Mouse (Mus musculus): ENCODE measurements around the gene Nav2. TPM values are rescaled to one million over a fixed set of nuclear protein-coding genes. Genes with fewer than 3 reads are reported as not detected.

Nav2 gene
- total and polyA plus RNA-seq, 3 experiments, result under 0.01 TPM; not detected in 2

- Histone ChIP-seq H3K4me2 (ENCODE audit: insufficient read depth, low read depth, poor library complexity, severe bottlenecking) (no peak overlapping the region), H3K27me3 (replicated peaks) (peaks cover 58% of the 10 kb centered on the region), H3K79me2 (replicated peaks; ENCODE audit: control insufficient read depth, extremely low read depth, insufficient read depth, poor library complexity, severe bottlenecking) (no peaks in the 10 kb centered on the region), H3K4me1 (ENCODE audit: control insufficient read depth in 1 of 2, insufficient read depth in 2 of 2) (peaks cover 2% of the 10 kb centered on the region in 2 experiments; a peak in 2 of 4 replicates), H3K27ac (ENCODE audit: insufficient read depth, low read depth) (no peak overlapping the region), H3K4me3 (replicated peaks in 1 of 3; ENCODE audit: low read depth in 2 of 3, low read length in 2 of 3, poor library complexity in 1 of 3) (no peak overlapping the region), H3K9me3 (replicated peaks; ENCODE audit: low read length) (peaks cover 14% of the 10 kb centered on the region), H3K9ac (ENCODE audit: insufficient read depth, low read depth) (no peak overlapping the region), H3K36me3 (replicated peaks in 1 of 2; ENCODE audit: control insufficient read depth in 1 of 2, insufficient read depth in 1 of 2, low read length in 1 of 2) (no peaks in the 10 kb centered on the region)
- in situ Hi-C loops (cut with MboI; ENCODE audit: low pct_ligation_motif_present, low pct_unique_long_range_greater_than_20kb, low sequenced_read_pairs) (loop anchor here (25.0 kb wide), 1 partner anchor 488 kb away; no protein-coding TSS in a partner anchor), dilution Hi-C loops (cut with MboI; ENCODE audit: extremely low pct_ligation_motif_present, extremely low pct_unique_long_range_greater_than_20kb, low sequenced_read_pairs) (no loop called here)
- no peak for DNase-seq (ENCODE audit: extremely low read depth)
- TF ChIP-seq TCF12 (IDR thresholded peaks at IDR 0.05; ENCODE audit: low read depth, low read length) (no peak), RAD21 (IDR thresholded peaks at IDR 0.05; ENCODE audit: low read depth, low read length) (no peak), MXI1 (IDR thresholded peaks at IDR 0.05; ENCODE audit: low read depth, low read length) (no peak), TBP (conservative IDR thresholded peaks at IDR 0.05; ENCODE audit: low read depth, low read length) (no peak), POLR2AphosphoS2 (IDR thresholded peaks at IDR 0.05; ENCODE audit: low read depth, low read length) (no peak), SIN3A (IDR thresholded peaks at IDR 0.05; ENCODE audit: low read length) (no peak)
Measured at GRCm38 (mm10) chr7:49250581-49251307, 342.2 kb downstream of the Nav2 start.

DNA sequence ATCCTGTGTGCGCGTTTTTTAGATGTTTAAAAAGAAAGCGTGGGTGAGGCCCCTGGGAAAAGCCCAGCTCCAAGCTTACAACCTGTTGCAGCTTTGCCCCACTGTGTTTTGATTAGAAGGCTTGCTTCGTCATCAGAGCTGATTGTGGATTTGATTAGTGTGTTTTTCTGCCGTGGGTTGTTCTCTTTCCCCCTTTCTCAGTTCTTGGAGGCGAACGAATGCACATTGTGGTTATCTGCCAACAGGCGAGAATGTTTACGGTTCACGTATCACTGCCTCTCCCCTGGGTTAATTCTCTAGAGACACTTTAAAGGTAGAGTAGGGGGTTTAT is 342.8 kb downstream of the Nav2 start:
- in situ Hi-C loops (cut with MboI; ENCODE audit: low pct_ligation_motif_present, low pct_unique_long_range_greater_than_20kb, low sequenced_read_pairs), result loop anchor here (25.0 kb wide), 1 partner anchor 489 kb away; no protein-coding TSS in a partner anchor
- Histone ChIP-seq H3K27ac (ENCODE audit: insufficient read depth, low read depth) (no peak overlapping the region), H3K9ac (ENCODE audit: insufficient read depth, low read depth) (no peak overlapping the region), H3K27me3 (replicated peaks) (peaks cover 59% of the 10 kb centered on the region), H3K9me3 (replicated peaks; ENCODE audit: low read length) (peaks cover 9% of the 10 kb centered on the region), H3K4me2 (ENCODE audit: insufficient read depth, low read depth, poor library complexity, severe bottlenecking) (no peak overlapping the region), H3K4me1 (ENCODE audit: control insufficient read depth in 1 of 2, insufficient read depth in 2 of 2) (0 out of 4 replicates have a peak, but pooled peaks cover 0 to 2% of the 10 kb centered on the region in 2 experiments), H3K4me3 (replicated peaks in 1 of 3; ENCODE audit: low read depth in 2 of 3, low read length in 2 of 3, poor library complexity in 1 of 3) (no peak overlapping the region), H3K79me2 (replicated peaks; ENCODE audit: control insufficient read depth, extremely low read depth, insufficient read depth, poor library complexity, severe bottlenecking) (no peaks in the 10 kb centered on the region), H3K36me3 (replicated peaks in 1 of 2; ENCODE audit: control insufficient read depth in 1 of 2, insufficient read depth in 1 of 2, low read length in 1 of 2) (no peaks in the 10 kb centered on the region)
- no peak for TF ChIP-seq ELF1 (IDR thresholded peaks at IDR 0.05; ENCODE audit: low read depth, low read length)
- no peak for TF ChIP-seq POLR2A (IDR thresholded peaks at IDR 0.05; ENCODE audit: low read depth, low read length)
- TF ChIP-seq JUN (IDR thresholded peaks at IDR 0.05; ENCODE audit: insufficient read depth, low read depth, low read length), result no peak
- no peak for TF ChIP-seq ZNF384 (IDR thresholded peaks at IDR 0.05; ENCODE audit: low read depth, low read length)
- TF ChIP-seq E2F4 (IDR thresholded peaks at IDR 0.05; ENCODE audit: insufficient replicate concordance, low read depth, low read length), result no peak
- TF ChIP-seq MAZ (IDR thresholded peaks at IDR 0.05; ENCODE audit: low read depth, low read length), result no peak
- TF ChIP-seq ETS1 (conservative IDR thresholded peaks at IDR 0.05; ENCODE audit: low read depth, low read length), result no peak
- no peak for TF ChIP-seq ZMIZ1 (IDR thresholded peaks at IDR 0.05; ENCODE audit: low read depth, low read length)
- TF ChIP-seq SIN3A (IDR thresholded peaks at IDR 0.05; ENCODE audit: low read length), result no peak
- no peak for TF ChIP-seq PAX5 (IDR thresholded peaks at IDR 0.05; ENCODE audit: low read length)
- TF ChIP-seq MAFK (IDR thresholded peaks at IDR 0.05; ENCODE audit: insufficient replicate concordance, low read length), result no peak
- TF ChIP-seq JUND (conservative IDR thresholded peaks at IDR 0.05; ENCODE audit: low read depth, low read length), result no peak
- no peak for TF ChIP-seq GABPA (IDR thresholded peaks at IDR 0.05; ENCODE audit: insufficient replicate concordance, low read depth, low read length)
- TF ChIP-seq SMC3 (IDR thresholded peaks at IDR 0.05; ENCODE audit: low read depth, low read length), result no peak
- TF ChIP-seq RCOR1 (conservative IDR thresholded peaks at IDR 0.05; ENCODE audit: low read depth, low read length), result no peak
- TF ChIP-seq USF1 (IDR thresholded peaks at IDR 0.05; ENCODE audit: low read depth, low read length), result no peak
- no peak for TF ChIP-seq MXI1 (IDR thresholded peaks at IDR 0.05; ENCODE audit: low read depth, low read length)
- no peak for TF ChIP-seq NELFE (IDR thresholded peaks at IDR 0.05; ENCODE audit: low read depth, low read length)
- dilution Hi-C loops (cut with MboI; ENCODE audit: extremely low pct_ligation_motif_present, extremely low pct_unique_long_range_greater_than_20kb, low sequenced_read_pairs), result no loop called here
- DNase-seq (ENCODE audit: extremely low read depth), result no peak
